Mouse (Mus musculus) CH12.LX (cell line): ENCODE measurements around the gene Mxra8. TPM values are rescaled to one million over a fixed set of nuclear protein-coding genes. Genes with fewer than 3 reads are reported as not detected.

Experiments
- DNase-seq: peaks from one replicate; pipeline ENCODE4 v3.0.0-alpha.2; 2013; ENCODE audit errors: extremely low read depth
- H3K27ac ChIP-seq: 2 replicates; pipeline ENCODE4 v1.5.1; 2012; ENCODE audit warnings: low read depth, mild to moderate bottlenecking, control low read depth, moderate library complexity; ENCODE audit not compliant: insufficient read depth
- H3K27me3 ChIP-seq: replicated peaks from 2 replicates; pipeline ENCODE3; 2012; ENCODE audit warnings: inconsistent platforms
- H3K36me3 ChIP-seq, 2 experiments: replicated peaks in 1 of 2; 2 replicates each; pipeline versions ENCODE3 to v1.6.1; 2012; ENCODE audit warnings: inconsistent platforms in 1 of 2, low read length in 1 of 2, mild to moderate bottlenecking in 1 of 2, mixed read lengths in 1 of 2, moderate library complexity in 1 of 2; ENCODE audit not compliant: control insufficient read depth in 1 of 2, insufficient read depth in 1 of 2
- H3K4me1 ChIP-seq, 2 experiments: 2 replicates each; pipeline ENCODE4 v1.6.1; 2012; ENCODE audit warnings: inconsistent platforms in 1 of 2, moderate library complexity in 1 of 2; ENCODE audit not compliant: insufficient read depth in 2 of 2, control insufficient read depth in 1 of 2
- H3K4me2 ChIP-seq: 2 replicates; pipeline ENCODE4 v1.6.1; 2012; ENCODE audit warnings: low read depth, mild to moderate bottlenecking, control low read depth; ENCODE audit not compliant: poor library complexity, insufficient read depth, severe bottlenecking
- H3K4me3 ChIP-seq, 3 experiments: fragments of 150-350 bp in 1 of 3; sonication (generic) in 1 of 3; replicated peaks in 1 of 3; 2 replicates each; pipeline versions ENCODE3 to v1.5.1; 2011 to 2012; ENCODE audit warnings: low read depth in 2 of 3, low read length in 2 of 3, mild to moderate bottlenecking in 2 of 3, moderate library complexity in 2 of 3, control low read depth in 1 of 3, improper control_type of control experiment in 1 of 3, inconsistent platforms in 1 of 3, mixed read lengths in 1 of 3; ENCODE audit not compliant: poor library complexity in 1 of 3
- H3K79me2 ChIP-seq: replicated peaks from 2 replicates; pipeline ENCODE4 v1.6.1; 2012; ENCODE audit warnings: mild to moderate bottlenecking, moderate library complexity; ENCODE audit not compliant: control insufficient read depth, poor library complexity, insufficient read depth, severe bottlenecking; ENCODE audit errors: extremely low read depth
- H3K9ac ChIP-seq: 2 replicates; pipeline ENCODE4 v1.6.1; 2012; ENCODE audit warnings: low read depth, mild to moderate bottlenecking, control low read depth, moderate library complexity; ENCODE audit not compliant: insufficient read depth
- H3K9me3 ChIP-seq: replicated peaks from 2 replicates; pipeline ENCODE3; 2012; ENCODE audit warnings: low read length, inconsistent platforms, mixed read lengths
- BHLHE40 ChIP-seq: IDR thresholded peaks from 2 replicates; pipeline ENCODE4 v1.6.1; 2011; ENCODE audit warnings: mild to moderate bottlenecking, low read depth, low read length, improper control_type of control experiment
- CHD1 ChIP-seq: IDR thresholded peaks from 2 replicates; pipeline ENCODE4 v1.6.1; 2012; ENCODE audit warnings: low read depth, low read length, improper control_type of control experiment, inconsistent platforms
- CHD2 ChIP-seq: IDR thresholded peaks from 2 replicates; pipeline ENCODE4 v1.6.1; 2011; ENCODE audit warnings: low read length, improper control_type of control experiment
- CTCF ChIP-seq, 2 experiments: IDR thresholded peaks in 1 of 2; conservative IDR thresholded peaks in 1 of 2; 2 replicates each; pipeline ENCODE4 v1.5.1; 2011 to 2012; ENCODE audit warnings: low read depth in 2 of 2, low read length in 2 of 2, improper control_type of control experiment in 1 of 2, inconsistent platforms in 1 of 2, mild to moderate bottlenecking in 1 of 2, moderate library complexity in 1 of 2
- E2F4 ChIP-seq: IDR thresholded peaks from 2 replicates; pipeline ENCODE4 v1.6.1; 2011; ENCODE audit warnings: low read depth, low read length, improper control_type of control experiment; ENCODE audit not compliant: insufficient replicate concordance
- ELF1 ChIP-seq: IDR thresholded peaks from 2 replicates; pipeline ENCODE4 v1.6.1; 2014; ENCODE audit warnings: low read depth, mild to moderate bottlenecking, inconsistent platforms, low read length, improper control_type of control experiment
- EP300 ChIP-seq: IDR thresholded peaks from 2 replicates; pipeline ENCODE4 v1.6.1; 2011; ENCODE audit warnings: low read length, improper control_type of control experiment
- ETS1 ChIP-seq: conservative IDR thresholded peaks from 2 replicates; pipeline ENCODE4 v1.6.1; 2012; ENCODE audit warnings: low read depth, mild to moderate bottlenecking, inconsistent platforms, low read length, improper control_type of control experiment, moderate library complexity
- HCFC1 ChIP-seq: IDR thresholded peaks from 2 replicates; pipeline ENCODE4 v1.6.1; 2012; ENCODE audit warnings: low read depth, mild to moderate bottlenecking, inconsistent platforms, low read length, improper control_type of control experiment
- IRF4 ChIP-seq: IDR thresholded peaks from 2 replicates; pipeline ENCODE4 v1.6.1; 2014; ENCODE audit warnings: low read depth, mild to moderate bottlenecking, inconsistent platforms, low read length, improper control_type of control experiment
- JUND ChIP-seq: conservative IDR thresholded peaks from 2 replicates; pipeline ENCODE4 v1.6.1; 2011; ENCODE audit warnings: low read depth, low read length, improper control_type of control experiment
- KAT2A ChIP-seq: IDR thresholded peaks from 2 replicates; pipeline ENCODE4 v1.6.1; 2012; ENCODE audit warnings: low read length, improper control_type of control experiment, inconsistent platforms; ENCODE audit not compliant: insufficient replicate concordance
- MAFK ChIP-seq: IDR thresholded peaks from 2 replicates; pipeline ENCODE4 v1.6.1; 2011; ENCODE audit warnings: low read length, improper control_type of control experiment; ENCODE audit not compliant: insufficient replicate concordance
- MAX ChIP-seq: IDR thresholded peaks from 2 replicates; pipeline ENCODE4 v1.6.1; 2011; ENCODE audit warnings: low read length, improper control_type of control experiment
- MXI1 ChIP-seq: IDR thresholded peaks from 2 replicates; pipeline ENCODE4 v1.6.1; 2011; ENCODE audit warnings: mild to moderate bottlenecking, low read depth, low read length, improper control_type of control experiment
- MYC ChIP-seq: IDR thresholded peaks from 2 replicates; pipeline ENCODE4 v1.6.1; 2011; ENCODE audit warnings: low read depth, mild to moderate bottlenecking, improper control_type of control experiment, low read length
- NELFE ChIP-seq: IDR thresholded peaks from 2 replicates; pipeline ENCODE4 v1.6.1; 2011; ENCODE audit warnings: low read depth, low read length, improper control_type of control experiment
- NRF1 ChIP-seq: IDR thresholded peaks from 2 replicates; pipeline ENCODE4 v1.6.1; 2014; ENCODE audit warnings: low read depth, mild to moderate bottlenecking, inconsistent platforms, low read length, improper control_type of control experiment, moderate library complexity
- PAX5 ChIP-seq: IDR thresholded peaks from 2 replicates; pipeline ENCODE4 v1.6.1; 2012; ENCODE audit warnings: low read length, inconsistent platforms, mixed read lengths
- POLR2A ChIP-seq: IDR thresholded peaks from 2 replicates; pipeline ENCODE4 v1.6.1; 2011; ENCODE audit warnings: low read depth, mild to moderate bottlenecking, improper control_type of control experiment, low read length
- POLR2AphosphoS2 ChIP-seq: IDR thresholded peaks from 2 replicates; pipeline ENCODE4 v1.6.1; 2011; ENCODE audit warnings: low read depth, low read length, improper control_type of control experiment
- RAD21 ChIP-seq: IDR thresholded peaks from 2 replicates; pipeline ENCODE4 v1.6.1; 2011; ENCODE audit warnings: low read depth, mild to moderate bottlenecking, low read length, improper control_type of control experiment, moderate library complexity
- RCOR1 ChIP-seq: conservative IDR thresholded peaks from 2 replicates; pipeline ENCODE4 v1.6.1; 2012; ENCODE audit warnings: low read depth, mild to moderate bottlenecking, inconsistent platforms, low read length, improper control_type of control experiment
- SIN3A ChIP-seq: IDR thresholded peaks from 2 replicates; pipeline ENCODE4 v1.6.1; 2012; ENCODE audit warnings: low read length, improper control_type of control experiment, inconsistent platforms
- SMC3 ChIP-seq: IDR thresholded peaks from 2 replicates; pipeline ENCODE4 v1.6.1; 2011; ENCODE audit warnings: low read depth, low read length, improper control_type of control experiment
- UBTF ChIP-seq: IDR thresholded peaks from 2 replicates; pipeline ENCODE4 v1.6.1; 2012; ENCODE audit warnings: low read depth, mild to moderate bottlenecking, inconsistent platforms, low read length, improper control_type of control experiment, moderate library complexity
- USF1 ChIP-seq: IDR thresholded peaks from 2 replicates; pipeline ENCODE4 v1.6.1; 2014; ENCODE audit warnings: low read depth, mild to moderate bottlenecking, inconsistent platforms, low read length, improper control_type of control experiment
- USF2 ChIP-seq: conservative IDR thresholded peaks from 2 replicates; pipeline ENCODE4 v1.6.1; 2011; ENCODE audit warnings: low read depth, low read length, improper control_type of control experiment
- ZC3H11A ChIP-seq: IDR thresholded peaks from 2 replicates; pipeline ENCODE4 v1.6.1; 2012; ENCODE audit warnings: low read depth, mild to moderate bottlenecking, inconsistent platforms, low read length, improper control_type of control experiment
- ZKSCAN1 ChIP-seq: IDR thresholded peaks from 2 replicates; pipeline ENCODE4 v1.6.1; 2012; ENCODE audit warnings: low read depth, inconsistent platforms, low read length, improper control_type of control experiment, borderline replicate concordance
- ZMIZ1 ChIP-seq: IDR thresholded peaks from 2 replicates; pipeline ENCODE4 v1.6.1; 2012; ENCODE audit warnings: low read depth, mild to moderate bottlenecking, inconsistent platforms, low read length, improper control_type of control experiment
- dilution Hi-C: fragments of 300-500 bp; cut with MboI; formaldehyde crosslinking; loops from 2 replicates; pipeline ENCODE4 v1.14.3; 2020; ENCODE audit warnings: low sequenced_read_pairs; ENCODE audit not compliant: extremely low pct_unique_long_range_greater_than_20kb, extremely low pct_ligation_motif_present
- in situ Hi-C: fragments of 300-500 bp; cut with MboI; formaldehyde crosslinking; loops from 3 replicates; pipeline ENCODE4 v1.14.3; 2019; ENCODE audit warnings: low sequenced_read_pairs, low pct_ligation_motif_present, low pct_unique_long_range_greater_than_20kb, mixed read lengths
- polyA plus RNA-seq: library from polyadenylated mRNA; unstranded; fragments of >175 nt; gene quantifications from 2 replicates; pipeline ENCODE4 v1.2.1, GENCODE M21; 2012; ENCODE audit warnings: low read depth; ENCODE audit not compliant: insufficient read length
- total RNA-seq, 2 experiments: library from RNA; depleted of rRNA; stranded (reverse); fragments of 300-350 nt in 1 of 2; fragments of >200 nt in 1 of 2; gene quantifications; 2 replicates each; pipeline ENCODE4 v1.2.3; 2012 to 2014

Mxra8 gene
- total and polyA plus RNA-seq, 3 experiments: 8.8 to 24.0 (median 12.4) TPM

DNA sequence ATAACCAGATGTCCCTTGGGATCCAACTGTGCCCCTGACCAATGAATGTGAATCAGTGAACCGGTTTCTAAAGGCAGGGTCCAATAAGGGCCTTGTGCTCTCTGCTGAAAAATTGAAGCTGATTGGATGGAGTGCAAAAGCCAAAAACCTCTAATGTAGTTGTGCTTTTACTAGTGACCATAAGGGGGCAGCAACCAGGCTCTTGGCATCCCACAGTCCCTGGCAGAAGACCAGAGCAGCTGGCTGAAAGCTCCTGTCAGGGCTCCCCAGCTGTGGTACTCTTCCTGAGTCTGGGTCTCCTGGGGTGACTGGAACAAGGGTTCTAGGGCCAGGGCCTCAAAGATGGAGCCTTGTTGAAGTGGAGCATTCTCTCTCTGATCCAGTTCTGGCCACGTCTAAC lies 5.6 kb upstream of the Mxra8 start:
- Histone ChIP-seq H3K36me3 (peaks cover 6 to 36% of the 10 kb centered on the region in 2 experiments), H3K4me2 (no peak overlapping the region), H3K4me3 (no peak overlapping the region), H3K9ac (no peak overlapping the region), H3K27ac (no peak overlapping the region), H3K27me3 (no peaks in the 10 kb centered on the region), H3K4me1 (peaks cover 8 to 38% of the 10 kb centered on the region in 2 experiments), H3K79me2 (peaks cover 20% of the 10 kb centered on the region), H3K9me3 (no peaks in the 10 kb centered on the region)
- DNase-seq: peak; percentile 86
- in situ Hi-C loops: loop anchor here (10.0 kb wide), 1 partner anchor 111 kb away; the partner anchor contains the start of gene Ube2j2
- dilution Hi-C loops: no loop called here
- TF ChIP-seq MAFK (no peak), SIN3A (no peak; the same call in 1 of the 2 replicates), UBTF (no peak), SMC3 (peak; percentile 74), ETS1 (no peak), RAD21 (peak; percentile 72), MAX (no peak), POLR2A (no peak), EP300 (no peak), PAX5 (no peak), USF2 (no peak), BHLHE40 (no peak), ELF1 (no peak), NRF1 (0 out of 2 replicates have a peak, but pooled peaks have one; percentile 9), MXI1 (no peak), E2F4 (no peak), CHD2 (no peak), POLR2AphosphoS2 (0 out of 2 replicates have a peak, but pooled peaks have one; percentile 38), NELFE (no peak), ZC3H11A (no peak), JUND (no peak), CTCF (conservative IDR thresholded peaks at IDR 0.05 in 1 of 2, IDR thresholded peaks at IDR 0.05 in 1 of 2; ENCODE audit: low read depth in 2 of 2, low read length in 2 of 2) (peak; percentile 61 to 83), CHD1 (no peak), KAT2A (no peak), IRF4 (no peak), MYC (no peak), ZMIZ1 (no peak), HCFC1 (no peak), RCOR1 (no peak), USF1 (no peak), ZKSCAN1 (no peak)
